Comparison of ENCODE assay signal across 22 mouse cellular contexts in genomic region chr13:44584551-44584950, GRCm38 (mm10).
DNase-seq lines count a peak whose midpoint lies in the region; ATAC-seq and TF ChIP-seq lines count a peak whose summit lies in the region.
"Had no signal": no experiment of that assay in that cellular context is flagged by ENCODE, and none has a peak within 500 bp of the region (broad histone marks: within the 10 kb centered on the region; RNA-seq: fewer than 3 reads in every experiment).

No protein-coding gene starts in this region.

- no peak for ATAC-seq in forebrain, embryonic 13.5 days
- ATAC-seq in heart, embryonic 13.5 days (ENCODE audit: extremely low read depth, insufficient number of reproducible peaks, low FRiP score, low TSS enrichment) = no peak
- no peak for ATAC-seq in frontal cortex, adult (ENCODE audit: low TSS enrichment)
- ATAC-seq: activated CD4-positive, CD25-positive, alpha-beta regulatory T cell, adult 4 months; forebrain, embryonic 16.5 days; intestine, embryonic 15.5 days had no signal

- H3K4me2 ChIP-seq in forebrain, embryonic 13.5 days = no peak overlapping the region
- no peak overlapping the region for H3K4me2 ChIP-seq in heart, embryonic 13.5 days
- H3K4me2 ChIP-seq: embryonic facial prominence, embryonic 15.5 days; hindbrain, embryonic 13.5 days had no signal

- peaks cover 22% of the 10 kb centered on the region for H3K27me3 ChIP-seq in forebrain, embryonic 10.5 days (ENCODE audit: poor library complexity, severe bottlenecking)
- 0 out of 2 replicates have a peak, but pooled peaks cover 5% of the 10 kb centered on the region for H3K27me3 ChIP-seq in forebrain, embryonic 13.5 days
- no peaks in the 10 kb centered on the region for H3K27me3 ChIP-seq in heart, embryonic 13.5 days (replicated peaks)
- peaks cover 3% of the 10 kb centered on the region; the same call in 1 of the 2 replicates for H3K27me3 ChIP-seq in E14TG2a.4 (ENCODE audit: insufficient read depth, low read length)
- H3K27me3 ChIP-seq: embryonic facial prominence, embryonic 15.5 days; intestine, embryonic 15.5 days had no signal

- no peaks in the 10 kb centered on the region for H3K9me3 ChIP-seq in forebrain, embryonic 10.5 days
- no peaks in the 10 kb centered on the region for H3K9me3 ChIP-seq in forebrain, embryonic 13.5 days (replicated peaks)
- no peaks in the 10 kb centered on the region for H3K9me3 ChIP-seq in heart, embryonic 13.5 days
- no peaks in the 10 kb centered on the region for H3K9me3 ChIP-seq in E14TG2a.4 (ENCODE audit: low read length)
- H3K9me3 ChIP-seq: embryonic facial prominence, embryonic 15.5 days; G1E; hindbrain, embryonic 13.5 days; intestine, embryonic 15.5 days had no signal

- intact Hi-C loops in gastrocnemius, adult 2 months (cut with DNase I) = no loop called here

- H3K36me3 ChIP-seq in forebrain, embryonic 10.5 days (replicated peaks) = no peaks in the 10 kb centered on the region
- no peaks in the 10 kb centered on the region for H3K36me3 ChIP-seq in forebrain, embryonic 13.5 days (ENCODE audit: poor library complexity, severe bottlenecking)
- no peaks in the 10 kb centered on the region for H3K36me3 ChIP-seq in heart, embryonic 13.5 days
- no peaks in the 10 kb centered on the region for H3K36me3 ChIP-seq in E14TG2a.4 (ENCODE audit: insufficient read depth, low read length)
- H3K36me3 ChIP-seq: embryonic facial prominence, embryonic 15.5 days; G1E; hindbrain, embryonic 13.5 days; intestine, embryonic 15.5 days had no signal

- no peak overlapping the region for H3K4me3 ChIP-seq in forebrain, embryonic 10.5 days
- H3K4me3 ChIP-seq in forebrain, embryonic 13.5 days = no peak overlapping the region
- H3K4me3 ChIP-seq in heart, embryonic 13.5 days = no peak overlapping the region
- peak overlapping the region; percentile 26 for H3K4me3 ChIP-seq in E14TG2a.4 (replicated peaks; ENCODE audit: low read length)
- no peak overlapping the region for H3K4me3 ChIP-seq in gastrocnemius, adult 2 months
- H3K4me3 ChIP-seq: embryonic facial prominence, embryonic 15.5 days; erythroblast, embryonic 14.5 days; heart, adult 2 months; hindbrain, embryonic 13.5 days; intestine, embryonic 15.5 days had no signal

- H3K27ac ChIP-seq in forebrain, embryonic 10.5 days = peak overlapping the region; percentile 27; the same call in 1 of the 2 replicates
- no peak overlapping the region for H3K27ac ChIP-seq in forebrain, embryonic 13.5 days
- H3K27ac ChIP-seq in heart, embryonic 13.5 days (replicated peaks) = no peak overlapping the region
- no peak overlapping the region for H3K27ac ChIP-seq in gastrocnemius, adult 2 months
- H3K27ac ChIP-seq: embryonic facial prominence, embryonic 15.5 days; heart, adult 2 months; hindbrain, embryonic 13.5 days; intestine, embryonic 15.5 days had no signal

- no peak overlapping the region for H3K9ac ChIP-seq in forebrain, embryonic 13.5 days
- peak overlapping the region; percentile 21; the same call in 1 of the 2 replicates for H3K9ac ChIP-seq in heart, embryonic 13.5 days
- H3K9ac ChIP-seq: embryonic facial prominence, embryonic 15.5 days; hindbrain, embryonic 13.5 days; intestine, embryonic 15.5 days had no signal

- WGBS in forebrain, embryonic 10.5 days = 35% methylated on average over 4 of the region's 4 CpGs
- WGBS in forebrain, embryonic 13.5 days = 43% methylated on average over 4 of the region's 4 CpGs
- 31% methylated on average over 4 of the region's 4 CpGs for WGBS in heart, embryonic 13.5 days

- no peak for DNase-seq in forebrain, embryonic 10.5 days (ENCODE audit: extremely low spot score, low spot score)
- no peak for DNase-seq in heart, adult 9 months (ENCODE audit: low spot score in 2 of 2)
- peak; percentile 86 for DNase-seq in R1 (ENCODE audit: low read depth, low spot score)
- no peak for DNase-seq in gastrocnemius, adult 2 months
- DNase-seq: adrenal gland, postnatal 14 days; cerebellum, adult 11-12 months; cerebellum, adult 9-10 months; cerebellum, postnatal 25 days; heart, adult 2 months; heart, postnatal 4 days; kidney, adult 18-20 months had no signal

- no peak for TF ChIP-seq CTCF in E14TG2a.4 (conservative IDR thresholded peaks at IDR 0.05; ENCODE audit: low read length)
- TF ChIP-seq CTCF in gastrocnemius, adult 2 months (IDR thresholded peaks at IDR 0.05) = no peak

- H3K4me1 ChIP-seq in forebrain, embryonic 10.5 days = peaks cover 56% of the 10 kb centered on the region
- peaks cover 27% of the 10 kb centered on the region for H3K4me1 ChIP-seq in forebrain, embryonic 13.5 days
- peaks cover 51% of the 10 kb centered on the region for H3K4me1 ChIP-seq in heart, embryonic 13.5 days
- H3K4me1 ChIP-seq in E14TG2a.4 (replicated peaks; ENCODE audit: low read depth, low read length) = peaks cover 62% of the 10 kb centered on the region
